Mouse (Mus musculus): ENCODE measurements around the gene Aff3.

DNA sequence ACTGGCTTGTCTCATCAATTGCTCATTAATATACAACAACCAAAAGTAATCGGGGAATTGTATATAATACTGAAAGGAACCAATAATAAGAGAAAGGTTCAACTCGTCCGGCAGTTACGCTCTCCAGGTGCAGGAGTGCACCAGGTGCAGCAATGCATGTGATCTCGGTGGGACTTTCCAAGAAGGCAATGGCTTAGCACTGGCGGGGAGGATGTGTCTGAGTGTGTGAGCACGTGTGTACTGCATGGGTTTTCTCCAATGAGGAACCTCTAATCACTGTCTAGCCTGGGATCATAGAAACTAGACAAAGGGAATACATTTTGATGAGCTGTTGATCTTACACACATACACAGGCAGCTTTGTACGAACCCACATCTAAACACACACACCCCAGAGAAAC, 485.8 kb downstream of the Aff3 start:
- TF ChIP-seq POLR2A (IDR thresholded peaks at IDR 0.05; ENCODE audit: borderline replicate concordance, extremely low read depth, low read depth, low read length) (no peak), CTCF (IDR thresholded peaks at IDR 0.05; ENCODE audit: insufficient read depth, low read length) (no peak)

Measured in lung, adult 2 months (tissue).